Mouse (Mus musculus) brain, embryonic 14.5 days (tissue): ENCODE data around the gene Dkkl1.

Source experiments
- CTCF ChIP-seq: fragments of 200-500 bp; IDR thresholded peaks from 2 replicates; pipeline ENCODE4 v1.5.1; 2012; ENCODE audit warnings: inconsistent platforms, mild to moderate bottlenecking, moderate library complexity, borderline replicate concordance; ENCODE audit not compliant: insufficient read depth, insufficient read length; ENCODE audit errors: extremely low read depth
- POLR2A ChIP-seq: fragments of 200-500 bp; IDR thresholded peaks from 2 replicates; pipeline ENCODE4 v1.6.1; 2012; ENCODE audit warnings: mild to moderate bottlenecking, inconsistent platforms, borderline replicate concordance; ENCODE audit not compliant: poor library complexity, insufficient read depth, insufficient read length, severe bottlenecking; ENCODE audit errors: extremely low read depth

- TF ChIP-seq CTCF (no peak), POLR2A (no peak)
Observed at GRCm38 (mm10) chr7:45181540-45181939, 30.4 kb downstream of the Dkkl1 start.
